Mouse (Mus musculus) thymus, postnatal 25 days (tissue): Measurements from ENCODE around the gene Olfr412.

ENCODE experiments used
- DNase-seq: peaks from one replicate; pipeline ENCODE4 v3.0.0; 2022

Olfr412 gene

GRCm38 (mm10) chr11:74414112-74414511, 52.2 kb downstream of the Olfr412 start:
- DNase-seq, result no peak

- DNase-seq, result no peak
Observed at GRCm38 (mm10) chr11:74415736-74416135, 53.9 kb downstream of the Olfr412 start.
